ENCODE assay signal across 27 mouse cellular contexts in the genomic region with DNA sequence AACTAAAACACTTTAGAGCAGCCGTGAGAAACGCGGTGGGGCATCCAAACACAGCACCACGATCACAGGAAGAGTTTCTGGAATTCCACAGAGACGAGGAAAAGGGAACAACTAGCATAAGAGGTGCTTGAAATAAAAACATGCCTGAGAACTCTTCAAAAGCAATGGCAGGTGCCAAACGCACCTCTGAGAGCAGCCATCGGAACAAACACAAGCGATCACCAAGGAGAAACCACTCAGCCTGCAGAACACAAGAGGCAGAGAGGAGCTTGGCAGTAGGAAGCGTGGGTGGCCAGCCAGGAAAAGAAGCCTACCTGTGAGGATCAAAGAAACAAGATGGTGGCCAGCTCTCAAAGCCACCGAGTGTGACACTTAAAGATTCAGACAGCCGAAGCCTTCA.
A peak's percentile ranks its signal among the peaks of the same experiment; 100 is the strongest.
DNase-seq lines count a peak whose midpoint lies in the region; ATAC-seq and TF ChIP-seq lines count a peak whose summit lies in the region.
"Had no signal": no experiment of that assay in that cellular context is flagged by ENCODE, and none has a peak within 500 bp of the region (broad histone marks: within the 10 kb centered on the region; RNA-seq: fewer than 3 reads in every experiment).

No protein-coding gene starts in this region.

- H3K9ac ChIP-seq in lung, embryonic 16.5 days (ENCODE audit: low read length) = no peak overlapping the region
- H3K9ac ChIP-seq: embryonic facial prominence, embryonic 13.5 days; forebrain, embryonic 12.5 days; heart, embryonic 13.5 days; hindbrain, embryonic 12.5 days; hindbrain, embryonic 15.5 days had no signal

- H3K27me3 ChIP-seq in lung, embryonic 16.5 days (ENCODE audit: control insufficient read depth, insufficient read depth, low read depth, low read length) = no peaks in the 10 kb centered on the region
- H3K27me3 ChIP-seq: embryonic facial prominence, embryonic 13.5 days; forebrain, embryonic 12.5 days; heart, embryonic 13.5 days; hindbrain, embryonic 12.5 days; hindbrain, embryonic 15.5 days had no signal

- ATAC-seq in lung, embryonic 16.5 days (ENCODE audit: low read depth) = peak; percentile 71; the same call in 1 of the 2 replicates
- ATAC-seq in frontal cortex, adult (ENCODE audit: low TSS enrichment) = no peak
- ATAC-seq: activated CD4-positive, CD25-positive, alpha-beta regulatory T cell, adult 4 months; CD4-positive, CD25-positive, alpha-beta regulatory T cell, adult 4 months; forebrain, embryonic 16.5 days had no signal

- TF ChIP-seq POLR2A in lung, adult 2 months (IDR thresholded peaks at IDR 0.05; ENCODE audit: borderline replicate concordance, extremely low read depth, low read depth, low read length) = no peak

- no peaks in the 10 kb centered on the region for H3K9me3 ChIP-seq in lung, embryonic 16.5 days (ENCODE audit: control insufficient read depth, low read length)
- H3K9me3 ChIP-seq: embryonic facial prominence, embryonic 10.5 days; embryonic facial prominence, embryonic 13.5 days; heart, embryonic 10.5 days; heart, embryonic 13.5 days; hindbrain, embryonic 12.5 days; hindbrain, embryonic 15.5 days had no signal

- H3K27ac ChIP-seq in lung, embryonic 16.5 days (ENCODE audit: low read length) = no peak overlapping the region
- H3K27ac ChIP-seq: embryonic facial prominence, embryonic 10.5 days; embryonic facial prominence, embryonic 13.5 days; forebrain, embryonic 12.5 days; heart, adult 2 months; heart, embryonic 10.5 days; heart, embryonic 13.5 days; hindbrain, embryonic 12.5 days; hindbrain, embryonic 15.5 days had no signal

- H3K4me3 ChIP-seq in lung, adult 2 months (replicated peaks; ENCODE audit: extremely low read depth, low read depth, low read length) = no peak overlapping the region
- no peak overlapping the region for H3K4me3 ChIP-seq in lung, embryonic 16.5 days (ENCODE audit: low read length)
- H3K4me3 ChIP-seq: embryonic facial prominence, embryonic 10.5 days; embryonic facial prominence, embryonic 13.5 days; erythroblast, embryonic 14.5 days; forebrain, embryonic 12.5 days; heart, adult 2 months; heart, embryonic 10.5 days; heart, embryonic 13.5 days; hindbrain, embryonic 12.5 days; hindbrain, embryonic 15.5 days had no signal

- TF ChIP-seq CTCF in lung, adult 2 months (IDR thresholded peaks at IDR 0.05; ENCODE audit: insufficient read depth, low read length) = no peak

- no peaks in the 10 kb centered on the region for H3K36me3 ChIP-seq in lung, embryonic 16.5 days (ENCODE audit: control insufficient read depth, insufficient read depth, low read length)
- H3K36me3 ChIP-seq: embryonic facial prominence, embryonic 10.5 days; embryonic facial prominence, embryonic 13.5 days; forebrain, embryonic 12.5 days; heart, embryonic 10.5 days; heart, embryonic 13.5 days; hindbrain, embryonic 12.5 days; hindbrain, embryonic 15.5 days had no signal

- H3K4me2 ChIP-seq in lung, embryonic 16.5 days (ENCODE audit: low read depth, low read length) = no peak overlapping the region
- H3K4me2 ChIP-seq: embryonic facial prominence, embryonic 13.5 days; forebrain, embryonic 12.5 days; heart, embryonic 13.5 days; hindbrain, embryonic 12.5 days; hindbrain, embryonic 15.5 days had no signal

- H3K4me1 ChIP-seq in lung, adult 2 months (ENCODE audit: control insufficient read depth, insufficient read depth, low read length) = no peaks in the 10 kb centered on the region
- no peaks in the 10 kb centered on the region for H3K4me1 ChIP-seq in lung, embryonic 16.5 days (replicated peaks; ENCODE audit: control insufficient read depth, insufficient read depth, low read length)
- H3K4me1 ChIP-seq: embryonic facial prominence, embryonic 10.5 days; embryonic facial prominence, embryonic 13.5 days; heart, embryonic 10.5 days; heart, embryonic 13.5 days; hindbrain, embryonic 12.5 days had no signal

- DNase-seq in lung, adult 2 months = peak; percentile 63
- DNase-seq in lung, postnatal 14 days = peak; percentile 45
- DNase-seq in lung, postnatal 4 days = peak; percentile 40 to 78
- DNase-seq in thymus, postnatal 4 days = no peak
- DNase-seq in frontal cortex, postnatal 25 days (ENCODE audit: low spot score in 2 of 2) = no peak
- DNase-seq: adrenal gland, adult 8-10 months; adrenal gland, postnatal 25 days; cerebellum, adult 11-12 months; cerebellum, adult 8-10 months; cerebellum, postnatal 10 days; cerebellum, postnatal 36 days; embryo, embryonic 11 days; gastrocnemius, postnatal 25 days; heart, adult 2 months had no signal

- 70% methylated on average over 11 of the region's 11 CpGs for WGBS in lung, adult 2 months
- 47% methylated on average over 11 of the region's 11 CpGs for WGBS in lung, embryonic 16.5 days

Comparison
In these comparisons a context has a peak if more than half of its experiments do, and no peak if none do; other contexts are left out.
1. DNase-seq: peak in lung, adult 2 months (single experiment), lung, postnatal 14 days (single experiment) and lung, postnatal 4 days (2 of 2); none in thymus, postnatal 4 days (single experiment) and frontal cortex, postnatal 25 days (0 of 2).